Mouse (Mus musculus) erythroblast, embryonic 14.5 days (primary cell): ENCODE results near the gene H2-Q4. TPM values are rescaled to one million over a fixed set of nuclear protein-coding genes. Genes with fewer than 3 reads are reported as not detected.
"Not testable (repeated sequence)": the region's sequence is repeated elsewhere in the genome, so short reads cannot be mapped to it uniquely, and the experiment has no call there.

Experiments
- H3K27me3 ChIP-seq: 2 replicates; pipeline ENCODE4 v1.6.1; 2012; ENCODE audit warnings: inconsistent platforms; ENCODE audit not compliant: control insufficient read depth
- H3K36me3 ChIP-seq: 2 replicates; pipeline ENCODE4 v1.6.1; 2012; ENCODE audit warnings: mild to moderate bottlenecking, inconsistent platforms; ENCODE audit not compliant: control insufficient read depth
- H3K4me1 ChIP-seq: 2 replicates; pipeline ENCODE4 v1.6.1; 2012; ENCODE audit warnings: inconsistent platforms; ENCODE audit not compliant: control insufficient read depth
- H3K4me3 ChIP-seq: replicated peaks from 2 replicates; pipeline ENCODE3; 2012; ENCODE audit warnings: moderate library complexity, mild to moderate bottlenecking, inconsistent platforms
- H3K9me3 ChIP-seq: 2 replicates; pipeline ENCODE4 v1.6.1; 2012; ENCODE audit warnings: low read length, inconsistent platforms, mixed read lengths; ENCODE audit not compliant: control insufficient read depth
- GATA1 ChIP-seq: IDR thresholded peaks from 2 replicates; pipeline ENCODE4 v1.6.1; 2012; ENCODE audit warnings: low read length, inconsistent platforms, mixed read lengths
- TAL1 ChIP-seq: IDR thresholded peaks from 3 replicates; pipeline ENCODE4 v1.6.1; 2012; ENCODE audit warnings: low read length, inconsistent platforms, mixed read lengths
- polyA plus RNA-seq: library from polyadenylated mRNA; stranded (reverse); fragments of >175 nt; gene quantifications from 2 replicates; pipeline ENCODE4 v1.2.3, GENCODE M21; 2012

H2-Q4 gene
- polyA plus RNA-seq, 1 experiment, result 0.50 TPM

DNA sequence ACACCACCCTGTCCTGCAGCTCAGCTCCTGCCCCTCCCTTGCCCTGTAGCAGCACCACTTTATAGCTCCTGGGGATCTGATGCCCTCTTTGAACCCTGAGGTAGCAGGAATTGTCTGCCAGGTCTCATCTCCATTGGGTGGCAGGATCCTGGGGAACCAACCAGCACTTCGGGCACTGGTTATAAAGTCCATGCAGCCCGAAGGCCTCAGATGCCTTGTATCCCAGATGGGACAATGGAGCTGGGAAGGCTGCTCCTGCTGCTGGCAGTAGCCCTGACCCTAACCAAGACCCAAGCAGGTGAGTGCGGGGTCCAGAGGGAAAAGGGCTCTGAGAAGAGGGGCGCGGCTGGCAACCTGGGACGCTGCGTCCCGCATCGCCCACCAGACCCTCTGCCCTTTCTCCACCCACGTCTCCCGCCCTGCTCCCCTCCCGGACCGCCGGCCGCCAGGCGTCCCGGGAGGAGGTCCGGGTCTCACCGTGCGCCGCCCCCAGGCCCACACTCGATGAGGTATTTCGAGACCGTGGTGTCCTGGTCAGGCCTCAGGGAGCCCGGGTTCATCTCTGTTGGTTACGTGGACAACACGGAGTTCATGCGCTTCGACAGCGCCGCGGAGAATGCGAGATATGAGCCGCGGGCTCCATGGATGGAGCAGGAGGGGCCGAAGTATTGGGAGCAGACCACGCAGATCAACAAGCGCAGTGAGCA, 20.5 kb upstream of the H2-Q4 start:
- peaks cover 6% of the 10 kb centered on the region for H3K9me3 ChIP-seq
- peaks cover 9% of the 10 kb centered on the region for H3K27me3 ChIP-seq
- H3K4me1 ChIP-seq, result no peaks in the 10 kb centered on the region
- no peaks in the 10 kb centered on the region for H3K36me3 ChIP-seq
- no peak for TF ChIP-seq GATA1
- no peak for TF ChIP-seq TAL1
- no peak overlapping the region for H3K4me3 ChIP-seq

DNA sequence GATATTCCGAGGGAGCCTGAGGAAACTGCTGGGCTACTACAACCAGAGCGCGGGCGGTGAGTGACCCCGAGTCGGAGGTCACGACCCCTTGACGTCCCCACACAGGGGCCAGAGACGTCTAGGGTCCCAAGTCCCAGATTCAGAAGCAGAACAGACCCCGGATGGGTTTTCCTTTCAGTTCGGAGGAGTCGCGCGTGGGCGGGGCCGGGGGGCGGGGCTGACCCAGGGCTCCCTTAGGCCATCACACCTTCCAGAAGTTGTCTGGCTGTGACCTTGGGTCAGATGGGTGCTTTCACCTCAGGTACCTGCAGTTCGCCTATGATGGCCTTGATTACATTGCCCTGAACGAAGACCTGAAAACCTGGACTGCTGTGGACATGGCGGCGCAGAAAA, 20.0 kb upstream of the H2-Q4 start:
- Histone ChIP-seq H3K27me3 (peaks cover 9% of the 10 kb centered on the region), H3K36me3 (no peaks in the 10 kb centered on the region), H3K4me3 (no peak overlapping the region), H3K4me1 (no peaks in the 10 kb centered on the region), H3K9me3 (peaks cover 6% of the 10 kb centered on the region)
- TF ChIP-seq TAL1 (no peak), GATA1 (no peak)

DNA sequence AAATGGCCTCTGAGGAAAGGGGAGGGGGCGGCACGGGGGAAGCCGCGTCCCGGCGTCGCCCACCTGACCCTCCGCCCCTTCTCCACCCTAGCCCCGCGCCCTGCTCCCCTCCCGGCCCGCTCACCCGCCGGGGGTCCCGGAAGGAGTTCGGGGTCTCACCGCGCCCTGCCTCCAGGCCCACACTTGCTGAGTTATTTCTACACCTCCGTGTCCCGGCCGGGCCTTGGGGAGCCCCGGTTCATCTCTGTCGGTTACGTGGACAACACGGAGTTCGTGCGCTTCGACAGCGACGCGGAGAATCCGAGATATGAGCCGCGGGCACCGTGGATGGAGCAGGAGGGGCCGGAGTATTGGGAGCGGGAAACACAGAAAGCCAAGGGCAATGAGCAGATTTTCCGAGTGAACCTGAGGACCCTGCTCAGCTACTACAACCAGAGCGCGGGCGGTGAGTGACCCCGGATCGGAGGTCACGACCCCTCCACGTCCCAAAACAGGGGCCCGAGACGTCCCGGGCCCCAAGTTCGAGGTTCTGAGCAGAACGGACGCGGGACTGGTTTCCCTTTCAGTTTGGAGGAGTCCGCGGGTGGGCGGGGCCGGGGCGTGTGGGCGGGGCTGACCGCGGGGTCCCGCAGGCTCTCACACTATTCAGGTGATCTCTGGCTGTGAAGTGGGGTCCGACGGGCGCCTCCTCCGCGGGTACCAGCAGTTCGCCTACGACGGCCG, 473 bp downstream of the H2-Q4 start:
- H3K27me3 ChIP-seq, result peaks cover 22% of the 10 kb centered on the region

DNA sequence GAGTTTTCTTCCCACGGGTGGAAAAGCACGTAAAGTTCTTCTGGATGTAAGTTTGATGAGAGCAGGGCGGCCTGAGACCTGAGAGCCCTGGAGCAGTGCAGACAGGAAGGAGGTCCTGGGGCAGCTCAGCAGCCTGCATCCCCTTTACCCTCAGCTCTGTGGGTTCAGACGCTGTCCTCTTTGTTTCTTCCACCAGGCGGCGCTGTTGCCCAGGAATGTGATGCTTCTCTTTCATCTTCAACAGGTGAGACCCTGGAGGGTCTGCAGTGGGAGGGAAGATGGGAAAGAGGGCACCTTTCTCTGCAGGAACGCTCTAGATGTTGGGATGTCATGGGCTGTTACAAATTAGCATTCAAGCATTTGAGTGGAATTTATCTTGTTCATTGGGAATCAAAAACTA, 10.4 kb downstream of the H2-Q4 start:
- H3K4me1 ChIP-seq, H3K9me3 ChIP-seq, H3K27me3 ChIP-seq, H3K36me3 ChIP-seq, H3K4me3 ChIP-seq: not testable (repeated sequence)

More for the DNA sequence above, 473 bp downstream of the H2-Q4 start:
- Histone ChIP-seq H3K4me3 (peak overlapping the region; percentile 62), H3K9me3 (no peaks in the 10 kb centered on the region; the same call in 1 of the 2 replicates), H3K4me1 (peaks cover 9% of the 10 kb centered on the region), H3K36me3 (no peaks in the 10 kb centered on the region)
- TF ChIP-seq GATA1 (no peak), TAL1 (no peak)

DNA sequence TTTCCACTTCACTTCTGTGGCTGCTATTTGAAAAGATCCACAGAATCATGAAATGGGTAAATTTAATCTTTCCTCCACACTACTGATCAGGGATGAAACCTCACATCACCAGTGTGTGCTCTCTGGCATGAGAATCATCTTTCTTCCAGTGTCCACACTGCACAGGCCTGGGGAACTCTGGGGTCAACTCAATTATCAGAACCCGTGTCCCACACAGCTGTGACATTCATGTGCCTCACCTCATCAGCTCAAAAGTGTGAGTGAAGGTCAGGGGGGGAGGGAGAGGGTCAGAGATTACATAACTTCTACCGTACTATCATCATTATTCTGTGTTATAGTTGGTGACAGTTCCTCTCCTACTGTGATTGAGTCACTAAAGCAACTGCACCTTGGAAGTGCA, 13.3 kb downstream of the H2-Q4 start:
- not testable (repeated sequence) for H3K36me3 ChIP-seq, H3K9me3 ChIP-seq, H3K27me3 ChIP-seq, H3K4me3 ChIP-seq, H3K4me1 ChIP-seq

DNA sequence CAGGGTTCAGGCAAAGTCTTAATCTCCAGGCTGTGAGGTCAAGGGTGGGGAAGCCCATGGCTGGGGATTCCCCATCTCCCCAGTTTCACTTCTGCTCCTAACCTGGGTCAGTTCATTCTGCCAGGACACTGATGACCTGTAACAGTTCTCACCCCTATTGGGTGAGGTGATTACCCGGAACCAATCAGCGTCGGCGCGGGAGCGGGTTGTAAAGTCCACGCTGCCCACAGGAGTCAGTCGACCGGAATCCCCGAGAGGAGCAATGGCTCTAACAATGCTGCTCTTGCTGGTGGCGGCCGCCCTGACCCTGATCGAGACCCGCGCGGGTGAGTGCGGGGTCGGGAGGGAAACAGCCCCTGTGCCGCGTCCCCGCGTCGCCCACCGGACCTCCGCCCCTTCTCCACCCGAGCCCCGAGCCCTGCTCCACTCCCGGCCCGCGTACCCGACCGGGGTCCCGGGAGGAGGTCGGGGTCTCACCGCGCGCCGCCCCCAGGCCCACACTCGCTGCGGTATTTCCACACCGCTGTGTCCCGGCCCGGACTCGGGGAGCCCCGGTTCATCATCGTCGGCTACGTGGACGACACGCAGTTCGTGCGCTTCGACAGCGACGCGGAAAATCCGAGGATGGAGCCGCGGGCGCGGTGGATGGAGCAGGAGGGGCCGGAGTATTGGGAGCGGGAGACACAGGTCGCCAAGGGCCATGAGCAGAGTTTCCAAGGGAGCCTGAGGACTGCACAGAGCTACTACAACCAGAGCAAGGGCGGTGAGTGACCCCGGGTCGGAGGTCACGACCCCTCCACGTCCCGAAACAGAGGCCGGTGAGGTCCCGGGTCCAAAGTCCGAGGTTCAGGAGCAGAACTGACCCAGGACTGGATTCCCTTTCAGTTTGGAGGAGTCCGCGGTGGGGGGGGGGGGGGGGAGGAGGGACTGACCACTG, 14.7 kb downstream of the H2-Q4 start:
- H3K4me3 ChIP-seq, H3K27me3 ChIP-seq, H3K36me3 ChIP-seq, H3K4me1 ChIP-seq, H3K9me3 ChIP-seq: not testable (repeated sequence)

DNA sequence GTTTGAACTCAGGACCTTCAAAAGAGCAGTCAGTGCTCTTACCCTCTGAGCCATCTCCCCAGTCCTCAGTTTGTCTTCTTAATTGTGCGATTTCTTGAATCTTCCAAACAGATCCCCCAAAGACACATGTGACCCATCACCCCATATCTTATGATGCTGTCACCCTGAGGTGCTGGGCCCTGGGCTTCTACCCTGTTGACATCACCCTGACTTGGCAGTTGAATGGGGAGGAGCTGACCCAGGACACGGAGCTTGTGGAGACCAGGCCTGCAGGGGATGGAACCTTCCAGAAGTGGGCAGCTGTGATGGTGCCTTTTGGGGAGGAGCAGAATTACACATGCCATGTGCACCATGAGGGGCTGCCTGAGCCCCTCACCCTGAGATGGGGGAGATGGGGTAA, 17.5 kb downstream of the H2-Q4 start:
- not testable (repeated sequence) for H3K9me3 ChIP-seq, H3K27me3 ChIP-seq, H3K4me3 ChIP-seq, H3K36me3 ChIP-seq, H3K4me1 ChIP-seq

DNA sequence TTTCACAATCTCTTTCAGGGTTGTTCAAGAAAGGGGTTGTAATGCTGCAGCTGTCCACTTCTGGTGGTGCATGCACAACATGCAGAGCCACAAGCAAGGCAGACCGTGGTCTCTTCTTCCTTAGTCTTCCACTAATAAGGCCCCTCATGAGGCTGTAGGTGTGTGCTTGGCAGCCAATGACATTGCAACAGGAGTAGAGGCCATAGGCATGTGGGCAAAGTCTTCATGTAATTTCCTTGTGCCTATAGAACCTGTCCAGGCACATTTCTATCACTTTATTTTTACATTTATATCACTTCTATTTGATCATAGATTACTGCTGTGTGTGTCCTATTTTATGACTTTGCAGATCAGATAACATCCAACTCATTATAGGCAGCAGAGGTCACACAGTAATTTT, 33.6 kb downstream of the H2-Q4 start:
- H3K9me3 ChIP-seq, result not testable (repeated sequence)

DNA sequence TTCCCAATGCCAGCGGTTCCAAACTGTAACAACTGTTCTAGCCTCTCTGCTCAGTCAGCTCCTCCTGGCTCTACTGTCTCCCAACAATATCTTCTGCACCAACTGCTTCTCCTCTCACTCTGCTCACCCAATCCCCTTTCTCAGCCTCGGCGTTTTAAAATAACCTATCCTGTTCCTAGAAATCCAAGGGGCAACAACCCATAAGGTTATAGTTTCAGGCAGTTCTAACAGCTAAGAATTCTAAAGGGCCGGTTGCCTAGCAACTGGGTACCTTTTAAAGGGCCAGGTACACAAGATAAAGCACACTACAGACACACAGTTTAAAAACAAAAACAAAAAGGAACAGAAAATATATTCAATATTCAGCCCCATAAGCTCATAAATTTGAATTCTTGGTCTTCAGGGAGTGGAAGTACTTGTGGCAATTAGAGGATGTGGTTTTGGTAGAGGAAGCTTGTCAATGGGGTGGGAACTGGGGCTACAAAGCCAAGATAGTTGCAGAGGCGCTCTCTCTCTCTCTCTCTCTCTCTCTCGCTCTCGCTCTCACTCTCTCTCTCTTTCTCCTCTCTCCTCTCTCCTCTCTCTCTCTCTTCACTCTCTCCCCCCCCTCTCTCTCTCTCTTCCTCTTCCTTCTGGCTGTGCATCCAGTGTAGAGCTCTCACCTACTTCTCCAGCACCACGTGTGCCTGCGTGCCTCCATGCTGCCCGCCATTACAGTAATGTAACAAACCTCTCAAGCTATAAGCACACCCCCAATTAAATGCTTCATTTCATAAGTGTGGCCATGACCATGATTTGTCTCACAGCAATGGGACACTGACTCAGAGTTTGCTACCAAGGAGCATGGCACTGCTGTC, 36.1 kb downstream of the H2-Q4 start:
- not testable (repeated sequence) for H3K9me3 ChIP-seq, H3K4me1 ChIP-seq, H3K36me3 ChIP-seq, H3K4me3 ChIP-seq, H3K27me3 ChIP-seq

More for the DNA sequence above, 33.6 kb downstream of the H2-Q4 start:
- not testable (repeated sequence) for H3K4me3 ChIP-seq, H3K4me1 ChIP-seq, H3K36me3 ChIP-seq, H3K27me3 ChIP-seq
